In genomic region chr13:98928908-98929307, GRCm38 (mm10) we compare ENCODE assay signal across 34 mouse cellular contexts. TPM values are rescaled to one million over a fixed set of nuclear protein-coding genes. Genes with fewer than 3 reads are reported as not detected.
"Had no signal": no experiment of that assay in that cellular context is flagged by ENCODE, and none has a peak within 500 bp of the region (broad histone marks: within the 10 kb centered on the region; RNA-seq: fewer than 3 reads in every experiment).

No protein-coding gene starts in this region.

- H3K36me3 ChIP-seq: heart, embryonic 12.5 days; intestine, embryonic 15.5 days had no signal

- H3K9ac ChIP-seq: heart, embryonic 12.5 days; hindbrain, embryonic 12.5 days; hindbrain, embryonic 14.5 days; intestine, embryonic 15.5 days; limb, embryonic 12.5 days; liver, embryonic 12.5 days; liver, embryonic 14.5 days had no signal

- H3K27ac ChIP-seq: heart, embryonic 10.5 days; hindbrain, embryonic 10.5 days; hindbrain, embryonic 12.5 days; hindbrain, embryonic 14.5 days; intestine, embryonic 15.5 days; layer of hippocampus, adult 2 months; left cerebral cortex, adult 2 months; limb, embryonic 10.5 days; limb, embryonic 12.5 days; liver, embryonic 12.5 days; liver, embryonic 14.5 days had no signal

- H3K4me3 ChIP-seq: heart, embryonic 10.5 days; heart, embryonic 12.5 days; hindbrain, embryonic 10.5 days; hindbrain, embryonic 12.5 days; intestine, embryonic 15.5 days; layer of hippocampus, adult 2 months; left cerebral cortex, adult 2 months; limb, embryonic 10.5 days; limb, embryonic 12.5 days; liver, embryonic 12.5 days had no signal

- ATAC-seq: hindbrain, embryonic 16.5 days; inflammation-experienced regulatory T-cells, adult 6 months; intestine, embryonic 15.5 days; intestine, postnatal 0 days; liver, embryonic 12.5 days had no signal

- H3K9me3 ChIP-seq: heart, embryonic 10.5 days; heart, embryonic 12.5 days; hindbrain, embryonic 10.5 days; hindbrain, embryonic 12.5 days; intestine, embryonic 15.5 days; limb, embryonic 10.5 days; limb, embryonic 12.5 days; liver, embryonic 12.5 days had no signal

- DNase-seq: gastrocnemius, postnatal 14 days; gastrocnemius, postnatal 36 days; heart, adult 18-20 months; heart, postnatal 10 days; kidney, adult 18-20 months; kidney, adult 8-10 months; kidney, postnatal 10 days; kidney, postnatal 25 days; kidney, postnatal 4 days; liver had no signal

- H3K27me3 ChIP-seq: heart, embryonic 12.5 days; hindbrain, embryonic 12.5 days; intestine, embryonic 15.5 days; limb, embryonic 12.5 days; liver, embryonic 12.5 days had no signal

RNA-seq across cellular contexts. Expression of gene 1700024P04Rik, which starts 55.5 kb away (rescaled TPM):
- total RNA-seq: gastrocnemius, adult 18-20 months; gastrocnemius, adult 8-10 months; gastrocnemius, postnatal 14 days; gastrocnemius, postnatal 36 days; granulocyte monocyte progenitor cell, adult 5-6 weeks; heart, adult 18-20 months; heart, adult 8-10 months; heart, postnatal 10 days; heart, postnatal 25 days; layer of hippocampus, adult 2 months; layer of hippocampus, postnatal 10 days; layer of hippocampus, postnatal 25 days; left cerebral cortex, adult 2 months; left cerebral cortex, postnatal 14 days; left cerebral cortex, postnatal 36 days had no signal
